Mouse (Mus musculus): ENCODE results near the gene Sec22c.
A peak's percentile ranks its signal among the peaks of the same experiment; 100 is the strongest.

Sec22c gene

GRCm38 (mm10) chr9:121694736-121695135, 10.6 kb downstream of the Sec22c start:
- DNase-seq (ENCODE audit: low spot score) = no peak

GRCm38 (mm10) chr9:121690734-121691133, 14.6 kb downstream of the Sec22c start:
- DNase-seq (ENCODE audit: low spot score) = no peak

- no peak for DNase-seq (ENCODE audit: low spot score)
Measured at GRCm38 (mm10) chr9:121690200-121690651, 15.1 kb downstream of the Sec22c start.

DNA sequence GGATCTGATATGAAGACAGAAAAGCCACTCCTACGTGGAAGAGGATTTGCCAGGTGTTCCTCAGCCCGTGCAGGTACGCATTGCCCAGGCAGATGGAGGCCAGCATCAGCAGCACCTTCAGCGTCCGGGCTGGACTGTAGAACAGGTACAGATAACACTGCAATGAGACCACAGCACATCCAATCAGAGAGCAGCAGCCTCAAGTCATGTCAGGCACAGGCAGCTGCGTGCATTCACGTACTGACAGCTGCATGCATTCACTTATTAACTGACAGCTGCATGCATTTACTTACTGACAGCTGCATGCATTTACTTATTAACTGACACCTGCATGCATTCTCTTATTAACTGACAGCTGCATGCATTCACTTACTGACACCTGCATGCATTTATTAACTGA, 20.6 kb downstream of the Sec22c start:
- DNase-seq (ENCODE audit: low spot score) = no peak

DNA sequence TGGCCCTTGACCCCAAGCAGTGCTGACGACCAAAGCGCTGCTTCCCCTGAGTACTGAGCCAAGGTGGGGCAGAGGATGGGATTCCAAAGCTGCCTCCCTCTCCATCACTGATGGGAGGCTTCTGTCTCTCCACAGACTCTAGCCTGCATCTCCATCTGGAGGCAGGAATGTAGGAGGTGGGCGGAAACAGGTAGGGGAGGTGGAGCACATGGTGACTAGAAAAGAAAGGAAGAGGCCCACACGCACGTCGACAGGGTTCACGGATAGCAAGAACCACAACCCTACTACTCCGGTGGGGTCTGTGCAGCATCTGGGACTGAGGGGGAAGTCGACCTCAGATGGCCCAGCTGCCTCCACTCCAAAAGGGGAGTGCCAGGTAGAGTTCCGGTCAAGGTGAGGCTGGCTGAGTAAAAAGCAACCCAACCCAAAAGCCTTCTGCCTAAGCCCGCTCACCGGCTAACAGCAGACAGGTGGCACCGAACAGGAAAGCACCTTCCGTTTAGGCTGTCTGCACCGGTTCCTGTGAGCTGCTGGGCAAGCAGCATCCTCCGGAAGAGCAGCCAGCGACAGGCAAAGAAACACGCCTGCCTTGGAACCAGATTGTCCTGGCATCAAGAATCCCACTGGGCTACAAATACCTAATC, 23.1 kb downstream of the Sec22c start:
- DNase-seq (ENCODE audit: low spot score) = peak; percentile 67

- no peak for DNase-seq (ENCODE audit: low spot score)
Measured at GRCm38 (mm10) chr9:121681191-121681590, 24.1 kb downstream of the Sec22c start.

DNA sequence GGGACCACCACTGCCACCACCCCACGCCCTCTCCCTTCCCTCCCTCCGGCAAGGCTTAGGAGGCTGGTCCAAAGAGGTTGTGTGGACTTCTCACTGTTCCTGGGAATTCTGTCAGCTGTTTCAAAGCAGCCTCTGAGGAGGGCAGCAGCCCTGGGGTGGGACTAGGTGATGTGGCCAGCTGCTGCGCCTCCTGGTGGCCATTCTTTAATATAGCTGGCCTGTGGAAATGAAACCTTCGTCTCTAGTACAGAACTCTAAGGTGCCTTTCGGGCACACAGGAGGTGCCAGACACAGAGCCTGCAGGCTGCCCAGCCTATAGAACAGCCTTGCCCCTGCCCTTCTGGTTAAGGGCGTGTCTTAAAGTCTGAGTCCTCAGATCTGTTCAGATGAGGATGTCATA, 25.7 kb downstream of the Sec22c start:
- DNase-seq (ENCODE audit: low spot score) = peak; percentile 64

DNA sequence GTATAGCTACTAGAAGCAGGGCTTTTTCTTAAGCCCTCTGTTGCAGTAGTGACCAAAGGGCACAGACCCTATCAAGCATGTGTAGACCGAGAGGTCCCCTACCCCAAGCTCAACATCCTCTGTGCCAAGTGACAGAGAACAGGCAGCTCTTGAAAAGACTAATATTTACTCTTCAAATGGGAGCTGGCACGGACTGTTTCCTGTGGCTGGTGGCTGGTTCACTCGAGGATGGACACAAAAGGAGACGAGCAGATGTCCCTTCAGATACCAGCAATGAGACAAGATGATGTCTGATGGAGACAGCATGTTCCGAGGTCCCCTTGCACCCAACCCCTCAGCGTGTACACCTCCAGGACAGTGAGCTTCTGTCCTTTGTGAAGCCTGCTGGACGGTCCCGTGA, 27.8 kb downstream of the Sec22c start:
- DNase-seq (ENCODE audit: low spot score) = no peak

DNA sequence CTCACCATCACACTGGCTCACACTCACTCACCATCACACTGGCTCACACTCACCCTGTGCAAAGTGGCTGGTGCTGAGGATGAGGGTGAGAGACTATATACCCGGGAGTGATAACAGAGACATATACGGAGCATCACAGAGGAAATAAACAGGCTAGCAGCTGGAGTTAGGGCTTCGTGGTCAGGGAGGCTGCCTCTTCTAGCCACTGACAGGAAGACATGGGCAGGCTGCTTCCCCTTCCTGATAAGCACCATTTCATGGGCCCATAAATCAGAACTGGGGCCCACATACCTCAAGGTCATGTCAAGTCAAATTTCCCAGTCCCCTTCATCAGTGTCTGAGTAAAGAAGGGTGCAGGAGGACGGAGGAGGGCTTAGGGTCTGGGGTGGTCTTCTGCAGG, 28.2 kb downstream of the Sec22c start:
- no peak for DNase-seq (ENCODE audit: low spot score)

- DNase-seq (ENCODE audit: low spot score) = no peak
Measured at GRCm38 (mm10) chr9:121675556-121675955, 29.7 kb downstream of the Sec22c start.

DNA sequence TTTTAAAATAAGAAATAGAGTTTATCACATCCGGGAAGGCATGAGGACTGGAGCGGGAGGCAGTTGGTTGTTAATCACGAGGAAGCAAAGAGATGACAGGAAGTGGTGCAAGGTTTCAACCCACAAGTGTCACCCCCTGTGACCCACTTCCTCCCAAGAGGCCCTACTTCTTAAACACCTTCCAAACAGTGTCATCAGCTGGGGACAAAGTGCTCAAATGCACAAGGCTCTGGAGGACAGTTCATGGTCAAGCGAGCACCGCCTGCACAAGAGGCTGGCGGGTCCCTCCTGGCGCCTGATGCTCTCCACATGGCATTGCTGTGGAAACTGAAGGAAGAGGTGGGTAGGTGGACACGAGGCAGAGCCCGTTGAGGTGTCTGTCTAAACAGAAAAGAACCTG, 30.3 kb downstream of the Sec22c start:
- peak; percentile 90 for DNase-seq (ENCODE audit: low spot score)

- DNase-seq (ENCODE audit: low spot score) = no peak
Measured at GRCm38 (mm10) chr9:121673716-121674115, 31.6 kb downstream of the Sec22c start.

GRCm38 (mm10) chr9:121672311-121672710, 33.0 kb downstream of the Sec22c start:
- no peak for DNase-seq (ENCODE audit: low spot score)

DNA sequence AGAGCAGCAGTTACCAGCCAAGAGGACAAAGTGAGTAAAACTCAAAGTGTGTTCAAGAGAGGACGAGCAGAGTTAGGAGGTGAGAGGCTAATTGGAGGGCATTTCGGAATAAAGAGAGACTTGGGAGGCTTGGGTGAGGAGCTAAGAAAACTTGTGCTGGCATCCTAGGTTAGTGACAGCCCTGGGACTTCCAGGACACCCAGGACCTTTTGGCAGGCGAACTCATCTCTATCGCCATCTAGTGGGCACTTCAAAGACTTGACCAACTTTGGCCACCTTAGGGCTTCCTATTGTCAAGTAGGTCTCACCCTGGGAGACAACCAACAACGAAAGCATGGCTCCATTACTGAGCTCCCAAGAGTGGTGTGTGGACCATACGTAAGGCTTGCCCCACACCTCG, 34.0 kb downstream of the Sec22c start:
- DNase-seq (ENCODE audit: low spot score) = peak; percentile 47

- DNase-seq (ENCODE audit: low spot score) = peak; percentile 62
Measured at GRCm38 (mm10) chr9:121669348-121669791, 35.9 kb downstream of the Sec22c start.

DNA sequence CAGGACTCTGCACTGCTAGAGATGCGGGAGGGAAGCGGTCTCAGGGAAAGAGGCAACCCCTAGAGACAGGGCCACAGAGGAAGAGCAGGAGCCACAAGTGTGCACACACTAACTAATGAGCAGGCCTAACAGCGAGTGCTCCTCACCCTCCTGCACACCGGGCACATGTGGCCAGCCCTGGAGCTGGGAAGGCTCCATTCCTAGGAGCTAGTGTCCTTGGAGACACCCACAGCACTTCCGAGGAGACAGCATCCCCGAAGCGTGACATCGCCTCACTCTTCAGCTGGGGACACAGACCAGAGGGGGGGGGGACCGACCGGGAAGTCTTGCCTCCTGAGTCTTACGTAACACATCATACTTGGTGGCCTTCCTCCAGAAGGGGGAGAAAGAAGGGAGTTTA, 37.5 kb downstream of the Sec22c start:
- no peak for DNase-seq (ENCODE audit: low spot score)

- DNase-seq (ENCODE audit: low spot score) = no peak
Measured at GRCm38 (mm10) chr9:121666957-121667630, 38.2 kb downstream of the Sec22c start.

GRCm38 (mm10) chr9:121664104-121664503, 41.2 kb downstream of the Sec22c start:
- DNase-seq (ENCODE audit: low spot score) = no peak

DNA sequence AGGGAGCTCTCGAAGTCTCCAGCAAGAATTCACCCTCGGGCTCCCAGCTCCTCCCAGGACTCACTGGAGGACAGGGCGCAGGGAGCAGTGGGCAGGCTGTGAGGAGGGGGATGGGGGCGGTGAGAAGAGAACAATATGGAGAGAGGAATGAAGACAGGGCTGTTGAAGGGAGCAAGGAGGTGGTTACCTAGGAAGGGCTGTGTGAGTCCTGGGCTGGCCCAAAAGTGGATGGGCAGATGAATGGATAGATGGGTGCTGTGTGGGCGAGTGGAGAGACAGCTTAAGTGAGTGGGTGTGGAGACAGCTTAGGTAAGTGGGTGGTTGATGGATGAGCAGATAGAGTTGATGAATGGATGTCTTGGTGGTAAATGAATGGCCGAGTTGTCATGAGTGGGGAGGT, 41.8 kb downstream of the Sec22c start:
- no peak for DNase-seq (ENCODE audit: low spot score)

DNA sequence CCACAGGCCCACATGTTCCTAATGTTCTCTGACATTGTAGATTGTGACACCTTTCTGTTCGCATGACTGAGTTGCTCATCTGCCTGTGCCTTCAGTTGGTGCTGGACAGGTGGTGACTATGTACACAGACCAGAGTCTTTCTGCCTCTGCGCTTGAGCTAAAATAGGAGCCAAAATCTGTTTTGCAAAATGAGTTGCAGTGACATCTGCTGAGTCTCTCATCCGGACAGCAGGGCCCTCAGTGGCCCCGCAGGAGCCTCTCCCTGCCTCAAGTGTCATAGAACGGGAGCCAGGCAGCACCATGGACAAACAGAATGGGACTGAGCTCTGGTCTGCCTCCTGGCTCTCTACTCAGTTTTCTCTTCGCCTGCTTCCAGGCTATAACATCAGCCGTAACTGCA, 45.5 kb downstream of the Sec22c start:
- DNase-seq (ENCODE audit: low spot score) = no peak

DNA sequence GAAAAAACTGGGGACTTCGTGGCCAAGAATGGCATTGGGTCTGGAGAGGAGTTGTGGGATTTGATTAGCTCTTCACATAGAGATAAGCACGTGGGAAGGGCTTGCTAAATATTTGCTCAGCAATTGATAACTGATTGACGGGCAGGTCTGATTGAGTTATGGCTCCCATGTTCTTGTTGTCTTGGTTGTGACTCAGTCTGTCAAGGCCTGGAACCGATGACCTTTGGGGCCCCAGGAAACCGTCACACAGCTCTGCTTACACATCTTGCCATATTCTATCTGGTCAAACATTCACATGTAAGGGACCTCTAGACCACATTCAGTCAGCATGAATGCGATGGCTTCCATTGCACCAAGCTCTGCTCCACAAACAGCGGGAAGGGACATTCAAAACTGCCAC, 47.0 kb downstream of the Sec22c start:
- no peak for DNase-seq (ENCODE audit: low spot score)

- no peak for DNase-seq (ENCODE audit: low spot score)
Measured at GRCm38 (mm10) chr9:121657143-121657542, 48.1 kb downstream of the Sec22c start.

- no peak for DNase-seq (ENCODE audit: low spot score)
Measured at GRCm38 (mm10) chr9:121656322-121656721, 49.0 kb downstream of the Sec22c start.

DNA sequence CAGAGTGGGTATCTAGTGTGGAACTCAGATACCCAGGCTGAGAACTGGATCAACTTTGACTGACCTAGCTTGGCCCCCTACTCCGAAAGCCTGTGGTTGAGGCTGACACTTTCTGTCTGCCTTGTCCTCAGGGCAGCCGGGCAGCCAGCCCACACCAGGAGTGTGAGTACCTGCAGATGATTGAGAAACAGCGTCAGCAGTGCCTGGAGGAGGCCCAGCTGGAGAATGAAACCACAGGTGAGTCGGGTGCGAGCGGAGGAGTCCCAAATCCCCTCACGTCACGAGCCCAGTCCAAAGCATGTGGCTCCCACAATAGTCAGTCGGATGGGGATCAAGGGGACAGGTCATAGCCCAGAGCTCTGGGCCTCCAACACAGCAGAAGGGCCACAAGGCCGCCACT, 51.6 kb downstream of the Sec22c start:
- no peak for DNase-seq (ENCODE audit: low spot score)

All from T-cell, adult 2 months (primary cell).